In the genomic region with DNA sequence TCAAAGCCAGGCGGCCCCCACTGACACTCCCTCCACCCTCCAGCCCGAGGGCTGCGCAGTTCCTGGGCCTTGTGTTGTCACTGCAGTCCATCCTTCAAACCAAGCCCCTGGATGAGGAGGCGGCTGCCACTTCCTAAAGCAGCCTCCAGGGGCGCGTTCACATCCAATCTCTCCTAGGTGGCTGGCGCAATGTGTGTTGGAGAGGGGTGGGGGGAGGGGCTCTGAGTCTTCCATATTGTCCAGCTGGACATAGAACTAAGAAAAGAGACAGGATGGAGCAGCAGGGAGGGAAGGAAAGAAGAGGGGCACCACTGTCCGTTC, we compare ENCODE assay signal across 8 mouse cellular contexts. TPM values are rescaled to one million over a fixed set of nuclear protein-coding genes. Genes with fewer than 3 reads are reported as not detected.
DNase-seq lines count a peak whose midpoint lies in the region; ATAC-seq and TF ChIP-seq lines count a peak whose summit lies in the region.

No protein-coding gene starts in this region.

- no peak for DNase-seq in kidney, postnatal 25 days
- peak; percentile 93 for DNase-seq in ZHBTc4 (ENCODE audit: low read depth, low spot score)
- DNase-seq in forebrain, postnatal 0 days: peak; percentile 61
- DNase-seq in liver, postnatal 0 days: peak; percentile 63
- DNase-seq in spleen, postnatal 10 days (ENCODE audit: low spot score in 2 of 2): no peak
- DNase-seq in layer of hippocampus, postnatal 14 days (ENCODE audit: low spot score in 2 of 2): no peak

- no peaks in the 10 kb centered on the region for H3K27me3 ChIP-seq in kidney, embryonic 14.5 days (ENCODE audit: control insufficient read depth, insufficient read depth, low read length)
- no peaks in the 10 kb centered on the region for H3K27me3 ChIP-seq in forebrain, postnatal 0 days (ENCODE audit: insufficient read depth, low read length)
- H3K27me3 ChIP-seq in liver, postnatal 0 days (ENCODE audit: insufficient read depth, low read length): peaks cover 15% of the 10 kb centered on the region; the same call in 1 of the 2 replicates
- no peaks in the 10 kb centered on the region for H3K27me3 ChIP-seq in stomach, embryonic 16.5 days (ENCODE audit: control insufficient read depth, insufficient read depth, low read length)

- H3K9me3 ChIP-seq in kidney, embryonic 14.5 days (ENCODE audit: control insufficient read depth, low read length): no peaks in the 10 kb centered on the region
- H3K9me3 ChIP-seq in forebrain, postnatal 0 days (ENCODE audit: low read length): no peaks in the 10 kb centered on the region
- H3K9me3 ChIP-seq in liver, postnatal 0 days (ENCODE audit: low read length): no peaks in the 10 kb centered on the region
- no peaks in the 10 kb centered on the region for H3K9me3 ChIP-seq in stomach, embryonic 16.5 days (replicated peaks; ENCODE audit: control insufficient read depth, low read length)

- H3K4me1 ChIP-seq in kidney, embryonic 14.5 days (ENCODE audit: control insufficient read depth, insufficient read depth, low read length): peaks cover 9% of the 10 kb centered on the region; the same call in 1 of the 2 replicates
- no peaks in the 10 kb centered on the region for H3K4me1 ChIP-seq in forebrain, postnatal 0 days (ENCODE audit: insufficient read depth)
- no peaks in the 10 kb centered on the region for H3K4me1 ChIP-seq in liver, postnatal 0 days (ENCODE audit: insufficient read depth)
- peaks cover 13% of the 10 kb centered on the region for H3K4me1 ChIP-seq in stomach, embryonic 16.5 days (ENCODE audit: control insufficient read depth, insufficient read depth, low read length)

- peak; percentile 74 for ATAC-seq in kidney, embryonic 14.5 days (ENCODE audit: low FRiP score, low TSS enrichment)
- peak; percentile 82 for ATAC-seq in forebrain, postnatal 0 days
- ATAC-seq in liver, postnatal 0 days: peak; percentile 50; the same call in 1 of the 2 replicates
- ATAC-seq in stomach, embryonic 16.5 days (ENCODE audit: insufficient read depth, low FRiP score): peak; percentile 20; the same call in 1 of the 2 replicates

- no peak overlapping the region for H3K9ac ChIP-seq in kidney, embryonic 14.5 days (ENCODE audit: low read depth, low read length)
- H3K9ac ChIP-seq in forebrain, postnatal 0 days: 0 out of 2 replicates have a peak overlapping the region, but pooled peaks have one; percentile 14
- no peak overlapping the region for H3K9ac ChIP-seq in liver, postnatal 0 days (replicated peaks)
- H3K9ac ChIP-seq in stomach, embryonic 16.5 days (ENCODE audit: low read length): no peak overlapping the region

- no peak overlapping the region for H3K4me2 ChIP-seq in kidney, embryonic 14.5 days (replicated peaks; ENCODE audit: low read depth, low read length)
- H3K4me2 ChIP-seq in forebrain, postnatal 0 days (ENCODE audit: low read depth): no peak overlapping the region
- H3K4me2 ChIP-seq in liver, postnatal 0 days (ENCODE audit: low read depth, low read length): no peak overlapping the region
- no peak overlapping the region for H3K4me2 ChIP-seq in stomach, embryonic 16.5 days (ENCODE audit: low read depth, low read length)

- H3K27ac ChIP-seq in kidney, embryonic 14.5 days (ENCODE audit: low read depth, low read length): no peak overlapping the region
- H3K27ac ChIP-seq in forebrain, postnatal 0 days (ENCODE audit: low read depth, low read length): no peak overlapping the region
- no peak overlapping the region for H3K27ac ChIP-seq in liver, postnatal 0 days (ENCODE audit: low read depth)
- no peak overlapping the region for H3K27ac ChIP-seq in stomach, embryonic 16.5 days (ENCODE audit: low read length)

- WGBS in kidney, embryonic 14.5 days: 2% methylated on average over 8 of the region's 8 CpGs
- WGBS in forebrain, postnatal 0 days: 4% methylated on average over 8 of the region's 8 CpGs
- 24% methylated on average over 8 of the region's 8 CpGs for WGBS in liver, postnatal 0 days (ENCODE audit: insufficient replicate concordance)
- 9% methylated on average over 8 of the region's 8 CpGs for WGBS in stomach, embryonic 16.5 days

- H3K36me3 ChIP-seq in kidney, embryonic 14.5 days (ENCODE audit: control insufficient read depth, insufficient read depth, low read length): no peaks in the 10 kb centered on the region
- no peaks in the 10 kb centered on the region for H3K36me3 ChIP-seq in forebrain, postnatal 0 days (ENCODE audit: insufficient read depth)
- no peaks in the 10 kb centered on the region for H3K36me3 ChIP-seq in liver, postnatal 0 days (replicated peaks; ENCODE audit: insufficient read depth, low read length)
- H3K36me3 ChIP-seq in stomach, embryonic 16.5 days (ENCODE audit: control insufficient read depth, insufficient read depth, low read length): no peaks in the 10 kb centered on the region

- no peak for TF ChIP-seq EP300 in liver, postnatal 0 days (IDR thresholded peaks at IDR 0.05; ENCODE audit: low read depth)

- peak; percentile 75 for TF ChIP-seq CTCF in forebrain, postnatal 0 days (IDR thresholded peaks at IDR 0.05; ENCODE audit: low read depth)
- TF ChIP-seq CTCF in liver, postnatal 0 days (IDR thresholded peaks at IDR 0.05; ENCODE audit: low read depth): peak; percentile 61

- no peak overlapping the region for H3K4me3 ChIP-seq in kidney, embryonic 14.5 days (ENCODE audit: low read length)
- no peak overlapping the region for H3K4me3 ChIP-seq in forebrain, postnatal 0 days (ENCODE audit: low read depth, low read length)
- H3K4me3 ChIP-seq in liver, postnatal 0 days (ENCODE audit: low read depth, low read length): no peak overlapping the region
- no peak overlapping the region for H3K4me3 ChIP-seq in stomach, embryonic 16.5 days (replicated peaks; ENCODE audit: low read length)

RNA-seq across cellular contexts. Expression of a gene that starts 9.1 kb away (rescaled TPM):
- polyA plus RNA-seq in kidney, embryonic 14.5 days (2014; fragmentation: Nextera tagmentation; extraction: Ambion mirVana): 1.8 and 1.9 TPM in 2 replicates
- 0.38 and 0.86 TPM in 2 replicates for total RNA-seq in forebrain, postnatal 0 days (2014; rRNA removed)
- 0.15 and 0.19 TPM in 2 replicates for polyA plus RNA-seq in forebrain, postnatal 0 days (2015; fragmentation: Nextera tagmentation; extraction: Ambion mirVana)
- 2.2 and 2.4 TPM in 2 replicates for polyA plus RNA-seq in liver, postnatal 0 days (2015; fragmentation: Nextera tagmentation; extraction: Ambion mirVana)
- 6.1 and 6.6 TPM in 2 replicates for polyA plus RNA-seq in stomach, embryonic 16.5 days (2015; fragmentation: Nextera tagmentation; extraction: Ambion mirVana)
- total RNA-seq in layer of hippocampus, postnatal 14 days (2021): under 1 TPM in 1 of 2 experiments, not detected in 1; 0.07 TPM

RNA-seq across cellular contexts. Expression of a gene that starts 21.7 kb away (rescaled TPM):
- 7.5 and 8.6 TPM in 2 replicates for polyA plus RNA-seq in kidney, embryonic 14.5 days (2014; fragmentation: Nextera tagmentation; extraction: Ambion mirVana)
- total RNA-seq in forebrain, postnatal 0 days (2014; rRNA removed): 4.9 and 5.6 TPM in 2 replicates
- polyA plus RNA-seq in forebrain, postnatal 0 days (2015; fragmentation: Nextera tagmentation; extraction: Ambion mirVana): 4.7 and 6.9 TPM in 2 replicates
- 6.3 and 6.7 TPM in 2 replicates for polyA plus RNA-seq in liver, postnatal 0 days (2015; fragmentation: Nextera tagmentation; extraction: Ambion mirVana)
- 8.6 and 9.2 TPM in 2 replicates for polyA plus RNA-seq in stomach, embryonic 16.5 days (2015; fragmentation: Nextera tagmentation; extraction: Ambion mirVana)
- 1 to 10 TPM; 7.0 to 9.0 TPM for total RNA-seq in layer of hippocampus, postnatal 14 days (2021)

RNA-seq across cellular contexts. Expression of a gene that starts 45.8 kb away (rescaled TPM):
- 0.11 and 0.16 TPM in 2 replicates for polyA plus RNA-seq in kidney, embryonic 14.5 days (2014; fragmentation: Nextera tagmentation; extraction: Ambion mirVana)
- total RNA-seq in forebrain, postnatal 0 days (2014; rRNA removed): 0.08 and 0.10 TPM in 2 replicates
- polyA plus RNA-seq in forebrain, postnatal 0 days (2015; fragmentation: Nextera tagmentation; extraction: Ambion mirVana): 0.09 and 0.16 TPM in 2 replicates
- not detected in 2 replicates for polyA plus RNA-seq in liver, postnatal 0 days (2015; fragmentation: Nextera tagmentation; extraction: Ambion mirVana)
- not detected in 2 replicates for polyA plus RNA-seq in stomach, embryonic 16.5 days (2015; fragmentation: Nextera tagmentation; extraction: Ambion mirVana)
- total RNA-seq in layer of hippocampus, postnatal 14 days (2021): under 1 TPM; 0.48 to 0.64 TPM

Comparison
In these comparisons a context has a peak if more than half of its experiments do, and no peak if none do; other contexts are left out.
1. ATAC-seq: peak in every context shown above with its lines; median percentile 82 in forebrain, postnatal 0 days; 74 in kidney, embryonic 14.5 days; 50 in liver, postnatal 0 days; 20 in stomach, embryonic 16.5 days.
2. DNase-seq: peak in ZHBTc4 (single experiment), forebrain, postnatal 0 days (single experiment) and liver, postnatal 0 days (single experiment); none in kidney, postnatal 25 days (0 of 2), spleen, postnatal 10 days (0 of 2) and layer of hippocampus, postnatal 14 days (0 of 2).